Mouse (Mus musculus) stomach, embryonic 16.5 days (tissue): Measurements from ENCODE around the gene Dhodh. TPM values are rescaled to one million over a fixed set of nuclear protein-coding genes. Genes with fewer than 3 reads are reported as not detected.

Experiments
- polyA plus RNA-seq: library from polyadenylated mRNA; unstranded; fragments of >200 nt; fragmentation: Nextera tagmentation; extraction: Ambion mirVana; gene quantifications from 2 replicates; pipeline ENCODE4 v1.2.1, GENCODE M21; 2015

Dhodh gene
- polyA plus RNA-seq, 1 experiment from 2014 or later: 41.1 TPM

Other genes starting within 250 kb of the Dhodh start
- not detected in 2 replicates for gene Pmfbp1, start 114.6 kb downstream of the Dhodh start, polyA plus RNA-seq
- 20.5 and 21.8 TPM in 2 replicates for gene Dhx38, start 42.8 kb downstream of the Dhodh start, polyA plus RNA-seq
- 21.6 TPM in 2 replicates for gene Txnl4b, start 42.8 kb downstream of the Dhodh start, polyA plus RNA-seq
- gene Hp, start 29.5 kb downstream of the Dhodh start, polyA plus RNA-seq: 13.3 and 17.0 TPM in 2 replicates
- 0.12 TPM in 1 of 2 replicates, not detected in the other for gene Pkd1l3, start 5.8 kb upstream of the Dhodh start, polyA plus RNA-seq
- 140 and 152 TPM in 2 replicates for gene Ist1, start 84.6 kb upstream of the Dhodh start, polyA plus RNA-seq
- gene Zfp821, start 96.9 kb upstream of the Dhodh start, polyA plus RNA-seq: 16.6 and 17.2 TPM in 2 replicates
- gene Atxn1l, start 129.1 kb upstream of the Dhodh start, polyA plus RNA-seq: 7.5 and 7.7 TPM in 2 replicates
- 42.5 and 45.7 TPM in 2 replicates for gene Ap1g1, start 169.9 kb upstream of the Dhodh start, polyA plus RNA-seq